Mouse (Mus musculus) CD4-positive, CD25-positive, alpha-beta regulatory T cell, adult 4 months (primary cell): ENCODE results near the gene Capn2. TPM values are rescaled to one million over a fixed set of nuclear protein-coding genes. Genes with fewer than 3 reads are reported as not detected.

Experiments used
- polyA plus RNA-seq, 2 experiments: library from polyadenylated mRNA; unstranded; fragments of 100-300 nt; shearing (Covaris generic); gene quantifications; one replicate each; pipeline ENCODE4 v1.2.1; 2017

The Capn2 gene
- polyA plus RNA-seq, 2 experiments from 2014 or later = 38.3 to 52.4 TPM

Other genes starting within 250 kb of the Capn2 start
- gene Degs1, start 234.8 kb downstream of the Capn2 start, polyA plus RNA-seq = 10 to 100 TPM; 75.7 to 81.4 TPM
- 1 to 10 TPM; 4.1 to 8.2 TPM for gene Fbxo28, start 176.0 kb downstream of the Capn2 start, polyA plus RNA-seq
- gene Trp53bp2, start 108.4 kb downstream of the Capn2 start, polyA plus RNA-seq = 1 to 10 TPM; 8.5 to 8.9 TPM
- not detected for gene Capn8, start 47.4 kb upstream of the Capn2 start, polyA plus RNA-seq
- not detected for gene Ccdc185, start 231.6 kb upstream of the Capn2 start, polyA plus RNA-seq
- 1 to 10 TPM; 2.4 to 2.6 TPM for gene Susd4, start 246.3 kb upstream of the Capn2 start, polyA plus RNA-seq